Mouse (Mus musculus) cerebral cortex, adult 2 months (tissue): Measurements from ENCODE around the gene Abcc3.

ENCODE experiments used
- WGBS: fragments of 180-500 bp; shearing (Covaris S2); methylation state at CpG from one replicate; pipeline ENCODE4 v1.1.7; 2018; 5-methylcytosine and 5-hydroxymethylcytosine counted together

The Abcc3 gene

DNA sequence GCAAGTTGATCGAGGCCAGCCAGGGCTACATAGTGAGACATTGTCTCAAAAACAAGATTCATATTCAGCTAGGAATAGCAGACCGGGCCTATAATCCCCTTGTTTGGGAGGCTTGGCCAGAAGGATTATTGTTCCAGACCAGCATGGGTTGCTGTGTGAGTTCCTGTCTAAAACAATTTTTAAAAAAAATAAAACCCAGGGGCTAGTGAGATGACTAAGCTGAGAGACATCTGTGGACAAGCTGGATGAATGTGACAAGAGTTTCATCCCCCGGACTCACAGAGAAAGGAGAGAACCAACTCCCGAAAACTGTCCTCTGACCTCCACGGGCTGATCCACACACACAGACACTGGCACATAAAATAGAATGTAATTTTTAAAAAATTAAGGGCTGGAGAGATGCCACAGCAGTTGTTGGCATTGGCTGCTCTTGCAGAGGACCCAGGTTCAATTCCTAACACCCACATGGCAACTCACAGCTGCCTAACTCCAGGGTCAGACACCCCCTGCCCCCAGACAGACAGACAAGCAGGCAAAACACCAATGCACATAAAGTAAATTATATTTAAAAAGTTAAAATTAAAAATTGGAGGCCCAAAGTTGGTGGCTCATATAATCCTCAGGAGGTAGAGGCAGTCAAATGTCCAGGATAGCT, 69.4 kb downstream of the Abcc3 start:
- 56% methylated on average over 5 of the region's 5 CpGs for WGBS

GRCm38 (mm10) chr11:94322636-94323035, 70.2 kb downstream of the Abcc3 start:
- WGBS: 53% methylated on average over 5 of the region's 5 CpGs

DNA sequence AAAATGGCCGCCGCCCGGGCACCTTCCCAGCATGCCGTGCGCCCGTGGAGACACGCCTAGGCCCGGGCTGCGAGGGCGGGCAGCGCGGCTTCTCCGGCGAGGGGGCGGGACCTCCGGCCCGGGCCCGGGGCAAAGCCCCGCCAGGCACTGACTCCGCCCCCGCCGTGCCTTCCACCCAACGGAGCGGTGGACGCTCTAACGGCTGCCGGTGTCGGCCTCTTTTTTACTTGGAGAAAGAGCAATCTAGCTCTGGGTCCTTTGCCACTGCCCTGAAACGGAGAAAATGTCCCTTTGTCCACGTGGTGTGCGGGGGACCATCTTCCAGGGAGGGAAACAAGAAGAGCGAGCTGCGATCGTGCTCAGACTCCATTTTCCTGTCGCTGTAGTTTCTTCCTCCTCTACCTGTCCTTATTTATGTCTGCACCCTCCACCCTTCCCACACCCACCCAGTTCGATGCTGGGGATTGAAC, 70.8 kb downstream of the Abcc3 start, which contains the start of gene Luc7l3:
Luc7l3 (minus strand) TSS at position 58 of the 470 bp plus-strand sequence.
- WGBS: under 1% methylated on average over 36 of the region's 36 CpGs

DNA sequence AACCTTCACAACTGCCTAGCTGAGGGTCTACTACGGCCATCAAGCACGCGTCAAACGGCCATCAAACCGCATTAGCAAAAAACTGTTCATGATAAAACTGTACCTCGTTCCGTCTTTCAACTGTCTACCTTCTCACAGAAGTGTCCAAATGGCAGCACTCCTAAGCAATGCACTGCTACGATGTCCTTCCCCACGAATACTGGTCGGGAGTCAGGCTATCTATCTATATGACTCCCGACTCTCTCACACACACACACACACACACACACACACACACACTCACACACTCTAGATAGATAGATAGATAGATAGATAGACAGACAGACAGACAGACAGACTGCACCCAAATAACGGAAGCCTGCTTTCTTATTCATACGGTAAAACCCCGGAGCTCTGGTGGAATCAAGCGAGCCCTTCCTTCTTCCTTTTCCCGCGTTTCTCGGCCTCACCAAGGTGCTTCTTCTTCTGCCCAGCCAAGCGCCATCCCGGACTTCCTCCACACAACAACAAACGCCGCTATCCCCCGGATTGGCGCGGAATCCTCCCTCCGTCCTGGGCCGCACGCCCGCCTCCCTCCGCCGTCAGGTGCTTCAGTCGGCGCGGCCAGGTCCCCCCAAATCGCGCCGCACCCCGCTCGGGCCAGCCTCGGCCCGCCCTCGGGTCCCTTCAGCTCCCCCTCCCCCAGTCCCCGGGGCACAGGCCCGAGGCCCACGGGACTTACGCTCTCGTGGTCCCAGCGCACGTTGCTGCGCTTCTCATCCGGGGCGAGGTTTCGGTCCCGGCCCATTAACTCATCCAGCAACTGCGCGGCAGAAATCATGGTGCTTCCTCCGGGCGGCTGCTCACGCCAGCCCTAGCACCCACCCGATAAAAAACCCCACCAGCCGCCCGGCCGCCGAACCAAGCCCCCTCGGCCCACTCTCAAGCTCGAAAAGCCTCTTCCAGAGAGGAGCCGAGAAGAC, 71.5 kb downstream of the Abcc3 start:
- under 1% methylated on average over 67 of the region's 67 CpGs for WGBS

GRCm38 (mm10) chr11:94318056-94318455, 74.7 kb downstream of the Abcc3 start:
- 44% methylated on average over 5 of the region's 5 CpGs for WGBS

DNA sequence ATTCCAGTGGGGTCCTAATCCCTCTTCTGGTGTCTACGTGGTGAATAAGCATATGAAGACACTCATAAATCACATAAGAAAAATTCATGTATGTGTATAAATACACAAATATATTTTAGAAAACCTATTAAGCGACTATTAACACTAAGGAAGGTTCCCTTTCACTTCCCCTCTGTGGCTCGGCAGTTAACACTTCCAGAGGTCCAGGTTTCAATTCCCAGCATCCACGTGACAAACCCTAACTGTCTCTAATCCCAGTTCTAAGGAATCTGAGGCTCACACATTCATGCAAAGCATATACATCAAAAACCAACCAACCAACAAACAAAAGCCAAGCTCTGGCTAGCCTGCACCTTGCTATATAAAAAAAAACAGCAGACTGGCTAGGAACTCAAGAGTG, 75.3 kb downstream of the Abcc3 start:
- 53% methylated on average over 4 of the region's 4 CpGs for WGBS

- 47% methylated on average over 1 of the region's 1 CpGs for WGBS
Measured at GRCm38 (mm10) chr11:94317014-94317413, 75.8 kb downstream of the Abcc3 start.

- WGBS: 58% methylated on average over 2 of the region's 2 CpGs
Measured at GRCm38 (mm10) chr11:94316528-94316927, 76.3 kb downstream of the Abcc3 start.

DNA sequence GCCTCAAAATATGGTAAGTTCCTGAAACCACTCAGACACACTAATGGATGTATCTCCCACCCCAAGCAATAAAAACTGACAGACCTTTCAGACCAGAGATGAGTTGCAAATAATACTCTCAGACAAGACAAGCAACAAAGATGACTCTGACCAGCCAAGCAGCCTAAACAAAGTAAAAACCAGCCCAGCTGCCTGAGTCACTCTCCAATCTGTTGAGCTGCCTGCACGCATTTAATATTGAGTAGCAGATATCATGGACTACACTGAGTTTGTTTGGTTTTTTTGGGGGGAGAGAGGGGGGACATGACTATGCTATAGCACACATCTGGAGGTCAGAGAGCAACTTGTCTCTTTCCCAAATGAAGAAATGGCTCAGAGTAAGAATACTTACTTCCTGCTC, 77.5 kb downstream of the Abcc3 start:
- 35% methylated on average over 1 of the region's 1 CpGs for WGBS

DNA sequence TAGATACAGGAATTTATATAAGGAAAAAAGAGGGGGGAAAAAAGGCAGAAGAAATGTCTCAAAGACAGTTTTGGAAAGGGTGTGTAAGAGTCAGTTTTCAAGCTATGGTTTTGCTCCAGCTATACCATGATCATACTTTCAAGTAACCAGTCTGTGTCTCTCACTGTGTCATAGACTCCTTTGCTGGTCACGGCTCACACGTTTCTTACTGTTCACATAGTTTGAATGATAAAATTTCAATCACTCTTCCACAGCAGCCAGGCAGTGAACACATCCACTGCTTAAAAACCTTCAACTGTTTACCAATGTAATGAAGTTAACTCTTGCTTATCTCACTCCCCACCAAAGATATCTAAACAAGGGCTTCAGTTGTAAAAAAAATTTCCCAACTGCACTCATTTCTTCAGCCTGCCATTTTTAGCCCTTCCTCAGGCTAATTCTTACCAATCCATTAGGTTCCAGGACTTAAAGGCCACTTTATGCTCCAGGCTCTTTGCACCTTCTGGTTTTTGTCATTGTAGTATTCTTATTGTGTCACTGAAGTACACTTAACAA, 78.6 kb downstream of the Abcc3 start:
- 24% methylated on average over 2 of the region's 2 CpGs for WGBS

GRCm38 (mm10) chr11:94312733-94313132, 80.1 kb downstream of the Abcc3 start:
- 59% methylated on average over 1 of the region's 1 CpGs for WGBS

DNA sequence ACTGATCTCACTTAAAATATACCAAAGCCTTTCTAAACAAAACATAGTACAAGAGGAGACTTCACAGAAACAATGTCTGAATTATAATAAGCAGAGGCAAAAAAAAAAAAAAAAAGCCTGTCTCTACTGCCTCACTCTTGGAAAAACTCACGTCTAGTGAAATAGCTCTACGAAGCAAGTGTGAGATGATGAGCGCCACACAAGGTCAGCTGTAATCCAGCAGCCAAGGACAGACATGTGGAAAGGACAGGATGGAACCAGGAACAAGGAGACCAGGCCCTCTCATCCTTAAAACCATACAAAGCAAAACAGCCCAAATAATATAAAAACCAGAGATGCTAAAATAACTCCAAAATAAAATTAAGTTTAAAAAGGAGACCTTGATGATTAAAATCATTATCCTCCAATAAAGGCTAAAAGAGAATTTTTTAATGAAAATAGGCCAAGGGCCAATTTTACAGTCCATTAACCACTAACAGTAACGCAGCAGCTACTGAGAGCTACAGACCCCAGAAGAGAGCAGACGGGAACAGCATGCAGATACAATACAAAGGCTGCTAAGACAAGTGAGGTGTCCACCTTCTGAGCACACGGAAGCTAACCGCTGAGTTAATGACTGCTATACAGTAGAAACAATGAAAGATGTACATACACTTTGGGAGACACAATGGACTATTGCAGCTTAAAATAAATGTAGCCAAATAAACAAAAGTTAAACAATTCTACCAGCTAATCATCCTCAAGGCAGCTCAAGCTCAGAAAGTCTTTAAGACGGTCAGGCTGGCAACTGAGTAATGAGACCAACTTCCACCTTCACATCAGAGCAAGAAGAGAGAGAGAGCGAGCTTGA, 97.6 kb downstream of the Abcc3 start:
- 53% methylated on average over 9 of the region's 9 CpGs for WGBS
